In genomic region chr17:30914264-30914663, GRCm38 (mm10) we compare ENCODE assay signal across 33 mouse cellular contexts. TPM values are rescaled to one million over a fixed set of nuclear protein-coding genes. Genes with fewer than 3 reads are reported as not detected.
"Had no signal": no experiment of that assay in that cellular context is flagged by ENCODE, and none has a peak within 500 bp of the region (broad histone marks: within the 10 kb centered on the region; RNA-seq: fewer than 3 reads in every experiment).

No protein-coding gene starts in this region.

- H3K9ac ChIP-seq: heart, embryonic 12.5 days; hindbrain, embryonic 12.5 days; hindbrain, embryonic 14.5 days; intestine, embryonic 15.5 days; kidney, embryonic 15.5 days; limb, embryonic 13.5 days; limb, embryonic 15.5 days; liver, embryonic 12.5 days had no signal

- H3K9me3 ChIP-seq: heart, embryonic 10.5 days; heart, embryonic 12.5 days; hindbrain, embryonic 10.5 days; hindbrain, embryonic 12.5 days; intestine, embryonic 15.5 days; kidney, embryonic 15.5 days; limb, embryonic 13.5 days; limb, embryonic 15.5 days; liver, embryonic 12.5 days had no signal

- H3K4me1 ChIP-seq: hindbrain, embryonic 10.5 days; kidney, embryonic 15.5 days; liver, embryonic 12.5 days had no signal

- H3K4me3 ChIP-seq: gastrocnemius, adult 2 months; heart, embryonic 10.5 days; heart, embryonic 12.5 days; hindbrain, embryonic 10.5 days; hindbrain, embryonic 12.5 days; intestine, embryonic 15.5 days; kidney, embryonic 15.5 days; limb, embryonic 13.5 days; limb, embryonic 15.5 days; liver, embryonic 12.5 days had no signal

- ATAC-seq: inflammation-experienced regulatory T-cells, adult 6 months; intestine, embryonic 15.5 days; intestine, postnatal 0 days; liver, embryonic 12.5 days had no signal

- DNase-seq: gastrocnemius, adult 2 months; gastrocnemius, postnatal 10 days; gastrocnemius, postnatal 25 days; heart, adult 18-20 months; heart, postnatal 10 days; heart, postnatal 4 days; kidney, adult 18-20 months; kidney, adult 9 months; kidney, postnatal 14 days; kidney, postnatal 36 days; layer of hippocampus, adult 9-11 months; layer of hippocampus, postnatal 36 days; left cerebral cortex, postnatal 4 days had no signal

- H3K27ac ChIP-seq: gastrocnemius, adult 2 months; heart, embryonic 10.5 days; hindbrain, embryonic 10.5 days; hindbrain, embryonic 12.5 days; hindbrain, embryonic 14.5 days; intestine, embryonic 15.5 days; kidney, embryonic 15.5 days; kidney, postnatal 0 days; limb, embryonic 13.5 days; limb, embryonic 15.5 days; liver, embryonic 12.5 days had no signal

- H3K36me3 ChIP-seq: heart, embryonic 10.5 days; heart, embryonic 12.5 days; hindbrain, embryonic 10.5 days; hindbrain, embryonic 12.5 days; intestine, embryonic 15.5 days; kidney, embryonic 15.5 days; limb, embryonic 13.5 days; limb, embryonic 15.5 days; liver, embryonic 12.5 days had no signal

- H3K4me2 ChIP-seq: heart, embryonic 12.5 days; hindbrain, embryonic 12.5 days; hindbrain, embryonic 14.5 days; intestine, embryonic 15.5 days; kidney, embryonic 15.5 days; limb, embryonic 13.5 days; limb, embryonic 15.5 days; liver, embryonic 12.5 days had no signal

RNA-seq across cellular contexts. Expression of gene Glp1r, which starts 12.6 kb away (rescaled TPM):
- total RNA-seq: gastrocnemius, adult 2 months; gastrocnemius, postnatal 25 days; granulocyte monocyte progenitor cell, adult 5-6 weeks had no signal
- polyA plus RNA-seq: hindbrain, embryonic 12.5 days; limb, embryonic 11.5 days; limb, embryonic 13.5 days had no signal

RNA-seq across cellular contexts. Expression of gene Umodl1, which starts 40.2 kb away (rescaled TPM):
- total RNA-seq: gastrocnemius, adult 2 months; gastrocnemius, postnatal 25 days; granulocyte monocyte progenitor cell, adult 5-6 weeks; heart, adult 18-20 months; heart, adult 8-10 months; heart, postnatal 10 days; heart, postnatal 25 days; heart, postnatal 4 days; liver, adult 2 months had no signal
- polyA plus RNA-seq: heart, embryonic 12.5 days; heart, embryonic 14.5 days; hindbrain, embryonic 14.5 days; inflammation-experienced regulatory T-cells, adult 6 months; large intestine, adult 2 months; limb, embryonic 11.5 days; limb, embryonic 13.5 days; limb, embryonic 15.5 days; liver, adult 2 months; liver, embryonic 12.5 days had no signal
